In the genomic region with DNA sequence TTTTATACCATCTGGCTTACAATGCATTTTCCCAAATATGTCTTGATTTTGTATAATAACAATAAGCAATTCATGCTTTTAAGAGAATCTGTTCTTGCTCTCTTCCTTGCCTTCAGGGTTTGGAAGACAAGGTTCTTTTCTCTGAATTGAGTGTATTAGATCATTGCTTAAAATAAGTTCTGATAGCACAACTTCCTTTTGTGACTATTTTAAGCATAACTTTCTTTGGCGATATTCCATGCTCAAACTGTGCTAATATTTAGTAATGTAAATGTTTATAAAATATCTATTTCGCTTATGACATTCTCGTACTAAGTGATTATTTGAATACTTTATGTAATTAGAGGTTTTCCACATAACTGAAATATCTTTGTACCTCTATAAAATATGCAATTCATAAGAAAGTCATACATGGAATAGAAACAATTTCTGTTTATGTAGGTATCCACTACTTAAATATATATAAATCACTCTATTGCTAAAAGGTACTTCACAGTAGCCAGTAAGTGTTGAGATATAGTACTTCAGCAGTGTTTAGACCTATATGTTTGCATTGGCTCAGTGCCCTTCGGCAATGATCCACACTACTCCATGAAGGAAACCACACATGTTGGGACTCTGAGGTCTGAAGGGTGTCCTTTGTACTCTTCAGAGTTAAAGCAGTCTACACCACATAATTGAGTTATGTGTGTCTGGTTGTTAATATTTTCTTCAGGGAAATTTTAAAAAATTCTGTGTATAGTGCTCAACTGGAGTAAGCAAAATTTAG, we compare ENCODE assay signal across 22 mouse cellular contexts.
DNase-seq lines count a peak whose midpoint lies in the region; ATAC-seq lines count a peak whose summit lies in the region.
"Had no signal": no experiment of that assay in that cellular context is flagged by ENCODE, and none has a peak within 500 bp of the region (broad histone marks: within the 10 kb centered on the region; RNA-seq: fewer than 3 reads in every experiment).

No protein-coding gene starts in this region.

- ATAC-seq in heart, embryonic 12.5 days (ENCODE audit: insufficient number of reproducible peaks, low FRiP score): 0 out of 2 replicates have a peak, but pooled peaks have one; percentile 39
- ATAC-seq in heart, embryonic 11.5 days (replicated peaks; ENCODE audit: insufficient number of reproducible peaks, low FRiP score, low TSS enrichment): no peak
- peak; percentile 75; the same call in 1 of the 2 replicates for ATAC-seq in lung, embryonic 15.5 days (ENCODE audit: borderline replicate concordance, extremely low read depth, low FRiP score, low TSS enrichment)
- ATAC-seq in stomach, embryonic 16.5 days (ENCODE audit: insufficient read depth, low FRiP score): peak; percentile 71
- ATAC-seq: CD4-positive, CD25-positive, alpha-beta regulatory T cell, adult 4 months; forebrain, embryonic 13.5 days; midbrain, embryonic 15.5 days; Patski had no signal

- WGBS in heart, embryonic 12.5 days: 56% methylated on average over 4 of the region's 4 CpGs
- 65% methylated on average over 4 of the region's 4 CpGs for WGBS in heart, embryonic 11.5 days (ENCODE audit: insufficient replicate concordance)
- 12% methylated on average over 4 of the region's 4 CpGs for WGBS in lung, embryonic 15.5 days
- WGBS in stomach, embryonic 16.5 days: 36% methylated on average over 4 of the region's 4 CpGs

- H3K27me3 ChIP-seq in heart, embryonic 12.5 days (replicated peaks): no peaks in the 10 kb centered on the region
- H3K27me3 ChIP-seq in heart, embryonic 11.5 days (ENCODE audit: control insufficient read depth, insufficient read depth, low read length): no peaks in the 10 kb centered on the region
- no peaks in the 10 kb centered on the region for H3K27me3 ChIP-seq in lung, embryonic 15.5 days
- no peaks in the 10 kb centered on the region for H3K27me3 ChIP-seq in stomach, embryonic 16.5 days (ENCODE audit: control insufficient read depth, insufficient read depth, low read length)
- H3K27me3 ChIP-seq: forebrain, embryonic 13.5 days; hindbrain, embryonic 13.5 days; limb, embryonic 12.5 days; liver, embryonic 15.5 days; midbrain, embryonic 15.5 days; neural tube, embryonic 13.5 days; Patski had no signal

- H3K9me3 ChIP-seq in heart, embryonic 12.5 days (replicated peaks): no peaks in the 10 kb centered on the region
- H3K9me3 ChIP-seq in heart, embryonic 11.5 days (replicated peaks; ENCODE audit: control insufficient read depth, low read length): no peaks in the 10 kb centered on the region
- no peaks in the 10 kb centered on the region for H3K9me3 ChIP-seq in lung, embryonic 15.5 days
- no peaks in the 10 kb centered on the region for H3K9me3 ChIP-seq in stomach, embryonic 16.5 days (replicated peaks; ENCODE audit: control insufficient read depth, low read length)
- H3K9me3 ChIP-seq: forebrain, embryonic 13.5 days; hindbrain, embryonic 13.5 days; limb, embryonic 12.5 days; liver, embryonic 15.5 days; midbrain, embryonic 15.5 days; neural tube, embryonic 13.5 days had no signal

- no peak overlapping the region for H3K4me2 ChIP-seq in heart, embryonic 12.5 days
- no peak overlapping the region for H3K4me2 ChIP-seq in heart, embryonic 11.5 days
- H3K4me2 ChIP-seq in lung, embryonic 15.5 days: no peak overlapping the region
- H3K4me2 ChIP-seq in stomach, embryonic 16.5 days (ENCODE audit: low read depth, low read length): no peak overlapping the region
- H3K4me2 ChIP-seq: forebrain, embryonic 13.5 days; hindbrain, embryonic 13.5 days; limb, embryonic 12.5 days; liver, embryonic 15.5 days; midbrain, embryonic 15.5 days; neural tube, embryonic 13.5 days had no signal

- no peak overlapping the region for H3K9ac ChIP-seq in heart, embryonic 12.5 days
- no peak overlapping the region for H3K9ac ChIP-seq in heart, embryonic 11.5 days (ENCODE audit: low read depth, low read length)
- no peak overlapping the region for H3K9ac ChIP-seq in lung, embryonic 15.5 days
- no peak overlapping the region for H3K9ac ChIP-seq in stomach, embryonic 16.5 days (ENCODE audit: low read length)
- H3K9ac ChIP-seq: forebrain, embryonic 13.5 days; hindbrain, embryonic 13.5 days; limb, embryonic 12.5 days; liver, embryonic 15.5 days; midbrain, embryonic 15.5 days; neural tube, embryonic 13.5 days had no signal

- H3K4me1 ChIP-seq in heart, embryonic 12.5 days (replicated peaks): no peaks in the 10 kb centered on the region
- H3K4me1 ChIP-seq in heart, embryonic 11.5 days (ENCODE audit: control insufficient read depth, insufficient read depth, low read length): no peaks in the 10 kb centered on the region
- peaks cover 2% of the 10 kb centered on the region; the same call in 1 of the 2 replicates for H3K4me1 ChIP-seq in lung, embryonic 15.5 days
- no peaks in the 10 kb centered on the region for H3K4me1 ChIP-seq in stomach, embryonic 16.5 days (ENCODE audit: control insufficient read depth, insufficient read depth, low read length)
- H3K4me1 ChIP-seq: forebrain, embryonic 13.5 days; hindbrain, embryonic 13.5 days; limb, embryonic 12.5 days; liver, embryonic 15.5 days; midbrain, embryonic 15.5 days; neural tube, embryonic 13.5 days had no signal

- no peak overlapping the region for H3K27ac ChIP-seq in heart, embryonic 12.5 days (ENCODE audit: poor library complexity, severe bottlenecking)
- H3K27ac ChIP-seq in heart, embryonic 11.5 days (ENCODE audit: low read depth, low read length): no peak overlapping the region
- no peak overlapping the region for H3K27ac ChIP-seq in lung, embryonic 15.5 days
- H3K27ac ChIP-seq in stomach, embryonic 16.5 days (ENCODE audit: low read length): no peak overlapping the region
- H3K27ac ChIP-seq: forebrain, embryonic 13.5 days; hindbrain, embryonic 13.5 days; limb, embryonic 12.5 days; liver, embryonic 15.5 days; macrophage; midbrain, embryonic 15.5 days; neural tube, embryonic 13.5 days had no signal

- DNase-seq in lung, postnatal 4 days: no peak
- peak; percentile 2 for DNase-seq in brain, adult 2 months (ENCODE audit: low read depth, low spot score)
- DNase-seq in neural tube, embryonic 10.5 days (ENCODE audit: extremely low spot score, low spot score): no peak
- DNase-seq: adrenal gland, postnatal 36 days; cerebellum, adult 11 months; cerebellum, postnatal 10 days; heart, postnatal 36 days; kidney, adult 8-10 months; kidney, postnatal 10 days had no signal

- H3K36me3 ChIP-seq in heart, embryonic 12.5 days: no peaks in the 10 kb centered on the region
- H3K36me3 ChIP-seq in heart, embryonic 11.5 days (ENCODE audit: control insufficient read depth, insufficient read depth, low read length): no peaks in the 10 kb centered on the region
- no peaks in the 10 kb centered on the region for H3K36me3 ChIP-seq in lung, embryonic 15.5 days
- H3K36me3 ChIP-seq in stomach, embryonic 16.5 days (ENCODE audit: control insufficient read depth, insufficient read depth, low read length): no peaks in the 10 kb centered on the region
- H3K36me3 ChIP-seq: hindbrain, embryonic 13.5 days; limb, embryonic 12.5 days; liver, embryonic 15.5 days; midbrain, embryonic 15.5 days; neural tube, embryonic 13.5 days had no signal

- no peak overlapping the region for H3K4me3 ChIP-seq in heart, embryonic 12.5 days
- H3K4me3 ChIP-seq in heart, embryonic 11.5 days (ENCODE audit: low read depth, low read length): no peak overlapping the region
- H3K4me3 ChIP-seq in lung, embryonic 15.5 days: no peak overlapping the region
- H3K4me3 ChIP-seq in stomach, embryonic 16.5 days (replicated peaks; ENCODE audit: low read length): no peak overlapping the region
- H3K4me3 ChIP-seq: forebrain, embryonic 13.5 days; hindbrain, embryonic 13.5 days; limb, embryonic 12.5 days; liver, embryonic 15.5 days; midbrain, embryonic 15.5 days; neural tube, embryonic 13.5 days had no signal
